Mouse (Mus musculus) c-Kit-positive CD71-negative TER-119-negative erythroid progenitor cells, embryonic 14.5 days (primary cell): ENCODE measurements around the gene Ufsp1.

Experiments used
- DNase-seq: peaks from one replicate; pipeline ENCODE4 v3.0.0-alpha.2; 2013; ENCODE audit warnings: low read depth

The Ufsp1 gene

GRCm38 (mm10) chr5:137334317-137334716 is 39.9 kb downstream of the Ufsp1 start:
- DNase-seq, result no peak

- no peak for DNase-seq
Observed at GRCm38 (mm10) chr5:137335066-137335465, 40.6 kb downstream of the Ufsp1 start.

GRCm38 (mm10) chr5:137337190-137337589 is 42.8 kb downstream of the Ufsp1 start:
- DNase-seq, result no peak

- DNase-seq, result peak; percentile 64
Observed at GRCm38 (mm10) chr5:137338256-137338655, 43.8 kb downstream of the Ufsp1 start.

- DNase-seq, result no peak
Observed at GRCm38 (mm10) chr5:137338663-137339289, 44.3 kb downstream of the Ufsp1 start.

- no peak for DNase-seq
Observed at GRCm38 (mm10) chr5:137339290-137339979, 45.0 kb downstream of the Ufsp1 start.

GRCm38 (mm10) chr5:137340222-137340621 is 45.8 kb downstream of the Ufsp1 start:
- no peak for DNase-seq

GRCm38 (mm10) chr5:137342407-137343012 is 48.1 kb downstream of the Ufsp1 start:
- DNase-seq, result no peak

GRCm38 (mm10) chr5:137343412-137343811 is 49.0 kb downstream of the Ufsp1 start:
- no peak for DNase-seq

- DNase-seq, result no peak
Observed at GRCm38 (mm10) chr5:137343869-137344268, 49.4 kb downstream of the Ufsp1 start.
